Comparison of ENCODE assay signal across 25 mouse cellular contexts in the genomic region with DNA sequence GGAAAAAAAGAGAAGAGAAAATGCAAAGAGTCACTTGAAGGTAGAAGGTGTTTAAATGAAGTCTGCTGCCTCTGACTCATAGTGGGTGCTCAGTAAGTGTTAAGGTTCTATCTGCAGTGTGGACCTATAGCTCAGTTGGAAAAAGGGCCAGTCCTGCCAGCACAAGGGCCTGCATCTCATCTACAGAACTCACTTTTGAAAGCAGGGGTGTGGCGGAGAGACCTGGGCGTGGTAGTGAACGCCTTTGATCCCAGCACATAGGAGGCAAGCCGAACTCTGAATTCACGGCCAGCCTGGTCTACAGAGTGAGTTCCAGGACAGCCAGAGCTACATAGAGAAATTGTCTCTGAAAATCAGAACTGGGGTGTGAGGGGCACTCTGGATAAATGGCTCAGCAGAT. TPM values are rescaled to one million over a fixed set of nuclear protein-coding genes. Genes with fewer than 3 reads are reported as not detected.
DNase-seq lines count a peak whose midpoint lies in the region; ATAC-seq lines count a peak whose summit lies in the region.
"Had no signal": no experiment of that assay in that cellular context is flagged by ENCODE, and none has a peak within 500 bp of the region (broad histone marks: within the 10 kb centered on the region; RNA-seq: fewer than 3 reads in every experiment).

No protein-coding gene starts in this region.

- peak; percentile 35 for DNase-seq in ES-CJ7 (ENCODE audit: low read depth, low spot score)
- DNase-seq in R1 (ENCODE audit: low read depth, low spot score), result peak; percentile 38
- DNase-seq in hindbrain, embryonic 11.5 days (ENCODE audit: low spot score), result no peak
- no peak for DNase-seq in forebrain, embryonic 10.5 days (ENCODE audit: extremely low spot score, low spot score)
- DNase-seq: adrenal gland, postnatal 25 days; cerebellum, adult 11-12 months; cerebellum, postnatal 10 days; gastrocnemius, postnatal 14 days; heart, adult 11 months; heart, postnatal 10 days; kidney, adult 2 months; kidney, postnatal 10 days; lung, adult 2 months; lung, postnatal 36 days had no signal

- WGBS in liver, embryonic 15.5 days (ENCODE audit: insufficient replicate concordance), result 28% methylated on average over 5 of the region's 5 CpGs
- 94% methylated on average over 5 of the region's 5 CpGs for WGBS in hindbrain, embryonic 11.5 days
- WGBS in intestine, embryonic 15.5 days, result 84% methylated on average over 5 of the region's 5 CpGs
- WGBS in forebrain, embryonic 10.5 days, result 95% methylated on average over 5 of the region's 5 CpGs

- peak overlapping the region; percentile 19; the same call in 1 of the 2 replicates for H3K9ac ChIP-seq in liver, embryonic 15.5 days
- no peak overlapping the region for H3K9ac ChIP-seq in hindbrain, embryonic 11.5 days (ENCODE audit: low read depth, low read length)
- no peak overlapping the region for H3K9ac ChIP-seq in intestine, embryonic 15.5 days
- H3K9ac ChIP-seq: forebrain, embryonic 15.5 days; hindbrain, embryonic 12.5 days; limb, embryonic 12.5 days; midbrain, embryonic 13.5 days had no signal

- H3K36me3 ChIP-seq in liver, embryonic 15.5 days (replicated peaks), result peaks cover 51% of the 10 kb centered on the region
- H3K36me3 ChIP-seq in hindbrain, embryonic 11.5 days (ENCODE audit: control insufficient read depth, insufficient read depth, low read length), result no peaks in the 10 kb centered on the region
- H3K36me3 ChIP-seq in intestine, embryonic 15.5 days, result 0 out of 2 replicates have a peak, but pooled peaks cover 2% of the 10 kb centered on the region
- 0 out of 2 replicates have a peak, but pooled peaks cover 5% of the 10 kb centered on the region for H3K36me3 ChIP-seq in forebrain, embryonic 10.5 days (replicated peaks)

- H3K4me1 ChIP-seq in liver, embryonic 15.5 days (replicated peaks), result peaks cover 65% of the 10 kb centered on the region
- no peaks in the 10 kb centered on the region for H3K4me1 ChIP-seq in hindbrain, embryonic 11.5 days (replicated peaks; ENCODE audit: control insufficient read depth, insufficient read depth, low read length)
- H3K4me1 ChIP-seq in intestine, embryonic 15.5 days (replicated peaks), result no peaks in the 10 kb centered on the region
- no peaks in the 10 kb centered on the region for H3K4me1 ChIP-seq in forebrain, embryonic 10.5 days
- H3K4me1 ChIP-seq: forebrain, embryonic 15.5 days; hindbrain, embryonic 12.5 days; limb, embryonic 12.5 days; midbrain, embryonic 13.5 days had no signal

- 0 out of 2 replicates have a peak overlapping the region, but pooled peaks have one; percentile 11 for H3K4me3 ChIP-seq in liver, embryonic 15.5 days (replicated peaks)
- no peak overlapping the region for H3K4me3 ChIP-seq in hindbrain, embryonic 11.5 days (ENCODE audit: low read depth, low read length)
- no peak overlapping the region for H3K4me3 ChIP-seq in intestine, embryonic 15.5 days (replicated peaks)
- H3K4me3 ChIP-seq in forebrain, embryonic 10.5 days, result no peak overlapping the region
- H3K4me3 ChIP-seq: forebrain, embryonic 15.5 days; hindbrain, embryonic 12.5 days; limb, embryonic 12.5 days; megakaryocyte, embryonic 14.5 days; midbrain, embryonic 13.5 days had no signal

- peak overlapping the region; percentile 82 for H3K27ac ChIP-seq in liver, embryonic 15.5 days (replicated peaks)
- no peak overlapping the region for H3K27ac ChIP-seq in hindbrain, embryonic 11.5 days (ENCODE audit: low read depth, low read length)
- no peak overlapping the region for H3K27ac ChIP-seq in intestine, embryonic 15.5 days
- H3K27ac ChIP-seq in forebrain, embryonic 10.5 days, result no peak overlapping the region
- H3K27ac ChIP-seq: forebrain, embryonic 15.5 days; hindbrain, embryonic 12.5 days; limb, embryonic 12.5 days; midbrain, embryonic 13.5 days; stomach, postnatal 0 days had no signal

- H3K9me3 ChIP-seq in liver, embryonic 15.5 days (replicated peaks), result no peaks in the 10 kb centered on the region
- H3K9me3 ChIP-seq in hindbrain, embryonic 11.5 days (ENCODE audit: control insufficient read depth, low read length), result no peaks in the 10 kb centered on the region
- no peaks in the 10 kb centered on the region for H3K9me3 ChIP-seq in intestine, embryonic 15.5 days
- no peaks in the 10 kb centered on the region for H3K9me3 ChIP-seq in forebrain, embryonic 10.5 days
- H3K9me3 ChIP-seq: forebrain, embryonic 15.5 days; hindbrain, embryonic 12.5 days; limb, embryonic 12.5 days; megakaryocyte, embryonic 14.5 days; midbrain, embryonic 13.5 days had no signal

- no peaks in the 10 kb centered on the region for H3K27me3 ChIP-seq in liver, embryonic 15.5 days
- no peaks in the 10 kb centered on the region for H3K27me3 ChIP-seq in hindbrain, embryonic 11.5 days (ENCODE audit: control insufficient read depth, insufficient read depth, low read length)
- no peaks in the 10 kb centered on the region for H3K27me3 ChIP-seq in intestine, embryonic 15.5 days (replicated peaks)
- H3K27me3 ChIP-seq in forebrain, embryonic 10.5 days (ENCODE audit: poor library complexity, severe bottlenecking), result no peaks in the 10 kb centered on the region
- H3K27me3 ChIP-seq: forebrain, embryonic 15.5 days; hindbrain, embryonic 12.5 days; limb, embryonic 12.5 days; megakaryocyte, embryonic 14.5 days; midbrain, embryonic 13.5 days had no signal

- peak overlapping the region; percentile 61 for H3K4me2 ChIP-seq in liver, embryonic 15.5 days
- H3K4me2 ChIP-seq in hindbrain, embryonic 11.5 days (replicated peaks; ENCODE audit: low read depth, low read length), result no peak overlapping the region
- H3K4me2 ChIP-seq in intestine, embryonic 15.5 days (replicated peaks), result no peak overlapping the region
- H3K4me2 ChIP-seq: forebrain, embryonic 15.5 days; heart, embryonic 11.5 days; hindbrain, embryonic 12.5 days; limb, embryonic 12.5 days; midbrain, embryonic 13.5 days had no signal

- peak; percentile 74 for ATAC-seq in erythroid progenitor cell, adult 5-6 weeks (replicated peaks; ENCODE audit: low FRiP score, poor library complexity, severe bottlenecking)
- peak; percentile 65 for ATAC-seq in liver, embryonic 15.5 days (ENCODE audit: insufficient read depth)
- ATAC-seq in hindbrain, embryonic 11.5 days (ENCODE audit: low FRiP score), result no peak
- no peak for ATAC-seq in intestine, embryonic 15.5 days
- ATAC-seq: forebrain, embryonic 15.5 days; midbrain, embryonic 13.5 days had no signal

RNA-seq across cellular contexts. Expression of a gene that starts 37.5 kb away (rescaled TPM):
- total RNA-seq in erythroid progenitor cell, adult 5-6 weeks (2015; ENCODE audit: low replicate concordance), result 5.0 and 6.3 TPM in 2 replicates
- total RNA-seq in erythroid progenitor cell, adult 5-6 weeks (2017; ENCODE audit: low replicate concordance), result 2.7 and 3.0 TPM in 2 replicates
- 57.4 and 80.7 TPM in 2 replicates for polyA plus RNA-seq in liver, embryonic 15.5 days (2015; fragmentation: Nextera tagmentation; extraction: Ambion mirVana)
- polyA plus RNA-seq in hindbrain, embryonic 11.5 days (2014; fragmentation: Nextera tagmentation; extraction: Ambion mirVana), result 0.18 TPM in 1 of 2 replicates, not detected in the other
- 1.1 and 1.2 TPM in 2 replicates for polyA plus RNA-seq in intestine, embryonic 15.5 days (2015; fragmentation: Nextera tagmentation; extraction: Ambion mirVana)
- 0.25 and 0.36 TPM in 2 replicates for polyA plus RNA-seq in forebrain, embryonic 10.5 days (2016; fragmentation: Nextera tagmentation; extraction: Ambion mirVana)
- total RNA-seq: gastrocnemius, postnatal 14 days; heart, postnatal 10 days; layer of hippocampus, postnatal 14 days had no signal
- polyA plus RNA-seq: forebrain, embryonic 15.5 days had no signal

Comparison
In these comparisons a context has a peak if more than half of its experiments do, and no peak if none do; other contexts are left out.
1. DNase-seq: peak in ES-CJ7 (single experiment) and R1 (single experiment); none in hindbrain, embryonic 11.5 days (single experiment) and forebrain, embryonic 10.5 days (single experiment).
2. ATAC-seq: peak in erythroid progenitor cell, adult 5-6 weeks (single experiment) and liver, embryonic 15.5 days (single experiment); none in hindbrain, embryonic 11.5 days (single experiment) and intestine, embryonic 15.5 days (single experiment).
3. RNA of a gene that starts 37.5 kb away (polyA plus RNA-seq): 57.4 to 80.7 TPM in liver, embryonic 15.5 days; 1.1 to 1.2 TPM in intestine, embryonic 15.5 days, 0.25 to 0.36 TPM in forebrain, embryonic 10.5 days and 0.18 TPM in hindbrain, embryonic 11.5 days; every median in the first group is over 10 times any median in the second.